Mouse (Mus musculus): Measurements from ENCODE around the gene Tekt1. TPM values are rescaled to one million over a fixed set of nuclear protein-coding genes. Genes with fewer than 3 reads are reported as not detected.

Gene Tekt1
- polyA plus RNA-seq, 2 experiments = not detected

DNA sequence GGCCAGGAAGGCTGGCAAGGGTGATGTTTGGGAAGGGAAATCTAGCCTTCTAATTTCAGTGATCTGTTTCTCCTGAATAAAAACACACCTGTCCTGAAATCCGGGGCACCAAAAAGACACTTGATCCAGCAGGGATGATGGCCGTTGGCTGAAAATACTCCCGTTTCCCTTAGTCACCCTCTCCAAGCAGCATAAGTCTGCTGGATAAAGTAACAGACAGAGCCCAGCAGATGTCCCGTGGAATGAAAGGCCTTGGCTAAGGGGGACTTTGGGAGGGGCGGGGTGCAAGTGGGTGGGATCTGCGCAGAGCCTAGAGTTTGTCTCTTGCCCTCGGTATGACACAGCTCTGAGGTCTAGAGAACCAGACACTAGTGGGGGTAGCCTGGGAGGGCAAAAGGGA is 16.0 kb upstream of the Tekt1 start:
- H3K4me3 ChIP-seq (ENCODE audit: insufficient read depth in 1 of 2, low read depth in 2 of 2, low read length in 2 of 2) = no peak overlapping the region
- no peaks in the 10 kb centered on the region for H3K4me1 ChIP-seq (replicated peaks; ENCODE audit: control insufficient read depth in 2 of 2, insufficient read depth in 2 of 2, low read length in 1 of 2)
- TF ChIP-seq EP300 (IDR thresholded peaks at IDR 0.05; ENCODE audit: low read depth) = no peak
- no peak for TF ChIP-seq CTCF (IDR thresholded peaks at IDR 0.05; ENCODE audit: low read depth)
- ATAC-seq (ENCODE audit: insufficient read depth) (no peak), DNase-seq (ENCODE audit: low read depth in 3 of 3, low spot score in 3 of 3) (no peak)
- H3K27ac ChIP-seq = no peak overlapping the region
- H3K36me3 ChIP-seq (replicated peaks; ENCODE audit: control insufficient read depth, insufficient read depth, low read depth) = no peaks in the 10 kb centered on the region
- 68% methylated on average over 7 of the region's 7 CpGs for WGBS (ENCODE audit: insufficient replicate concordance)
- no peaks in the 10 kb centered on the region for H3K27me3 ChIP-seq (ENCODE audit: control insufficient read depth, insufficient read depth, low read length)
- no peak overlapping the region for H3K9ac ChIP-seq (replicated peaks)
- no peak overlapping the region for H3K4me2 ChIP-seq (ENCODE audit: low read depth)
- H3K9me3 ChIP-seq (ENCODE audit: control insufficient read depth, low read length) = no peaks in the 10 kb centered on the region

DNA sequence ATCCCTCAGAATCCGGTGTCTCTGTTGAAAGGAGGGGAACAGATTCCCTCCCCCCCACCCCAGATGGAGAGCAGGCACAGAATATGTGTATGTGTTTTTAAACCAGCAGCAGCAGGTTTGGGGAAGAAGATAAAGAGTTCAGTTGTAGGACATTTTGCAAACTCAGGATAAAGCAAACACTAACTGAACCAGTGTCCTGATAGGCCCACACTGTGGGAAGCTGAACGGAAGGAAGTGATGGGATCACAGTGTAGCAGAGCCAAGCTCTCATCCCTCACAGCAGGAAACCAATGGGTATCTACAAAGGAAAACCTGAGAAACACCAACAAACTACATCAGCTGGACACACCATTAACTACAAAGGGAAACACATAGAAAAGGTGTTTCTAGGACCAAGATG is 14.3 kb upstream of the Tekt1 start:
- DNase-seq (ENCODE audit: low read depth in 3 of 3, low spot score in 3 of 3) (no peak), ATAC-seq (ENCODE audit: insufficient read depth) (no peak)
- 50% methylated on average over 2 of the region's 2 CpGs for WGBS (ENCODE audit: insufficient replicate concordance)
- Histone ChIP-seq H3K9ac (replicated peaks) (no peak overlapping the region), H3K4me2 (ENCODE audit: low read depth) (no peak overlapping the region), H3K36me3 (replicated peaks; ENCODE audit: control insufficient read depth, insufficient read depth, low read depth) (no peaks in the 10 kb centered on the region), H3K9me3 (ENCODE audit: control insufficient read depth, low read length) (no peaks in the 10 kb centered on the region), H3K27me3 (ENCODE audit: control insufficient read depth, insufficient read depth, low read length) (no peaks in the 10 kb centered on the region), H3K27ac (no peak overlapping the region), H3K4me3 (ENCODE audit: insufficient read depth in 1 of 2, low read depth in 2 of 2, low read length in 2 of 2) (no peak overlapping the region), H3K4me1 (replicated peaks; ENCODE audit: control insufficient read depth in 2 of 2, insufficient read depth in 2 of 2, low read length in 1 of 2) (no peaks in the 10 kb centered on the region)
- TF ChIP-seq EP300 (IDR thresholded peaks at IDR 0.05; ENCODE audit: low read depth) = no peak
- no peak for TF ChIP-seq CTCF (IDR thresholded peaks at IDR 0.05; ENCODE audit: low read depth)

GRCm38 (mm10) chr11:72369904-72370672 is 7.8 kb upstream of the Tekt1 start:
- WGBS (ENCODE audit: insufficient replicate concordance) = 20% methylated on average over 12 of the region's 12 CpGs
- Histone ChIP-seq H3K9me3 (ENCODE audit: control insufficient read depth, low read length) (no peaks in the 10 kb centered on the region), H3K4me3 (ENCODE audit: insufficient read depth in 1 of 2, low read depth in 2 of 2, low read length in 2 of 2) (no peak overlapping the region), H3K4me1 (replicated peaks; ENCODE audit: control insufficient read depth in 2 of 2, insufficient read depth in 2 of 2, low read length in 1 of 2) (no peaks in the 10 kb centered on the region), H3K36me3 (replicated peaks; ENCODE audit: control insufficient read depth, insufficient read depth, low read depth) (no peaks in the 10 kb centered on the region), H3K4me2 (ENCODE audit: low read depth) (no peak overlapping the region), H3K9ac (replicated peaks) (no peak overlapping the region), H3K27ac (no peak overlapping the region), H3K27me3 (ENCODE audit: control insufficient read depth, insufficient read depth, low read length) (no peaks in the 10 kb centered on the region; the same call in 1 of the 2 replicates)
- no peak for ATAC-seq (ENCODE audit: insufficient read depth)
- no peak for DNase-seq (ENCODE audit: low read depth in 3 of 3, low spot score in 3 of 3)
- peak; percentile 7; the same call in 1 of the 2 replicates for TF ChIP-seq CTCF (IDR thresholded peaks at IDR 0.05; ENCODE audit: low read depth)
- TF ChIP-seq EP300 (IDR thresholded peaks at IDR 0.05; ENCODE audit: low read depth) = no peak

DNA sequence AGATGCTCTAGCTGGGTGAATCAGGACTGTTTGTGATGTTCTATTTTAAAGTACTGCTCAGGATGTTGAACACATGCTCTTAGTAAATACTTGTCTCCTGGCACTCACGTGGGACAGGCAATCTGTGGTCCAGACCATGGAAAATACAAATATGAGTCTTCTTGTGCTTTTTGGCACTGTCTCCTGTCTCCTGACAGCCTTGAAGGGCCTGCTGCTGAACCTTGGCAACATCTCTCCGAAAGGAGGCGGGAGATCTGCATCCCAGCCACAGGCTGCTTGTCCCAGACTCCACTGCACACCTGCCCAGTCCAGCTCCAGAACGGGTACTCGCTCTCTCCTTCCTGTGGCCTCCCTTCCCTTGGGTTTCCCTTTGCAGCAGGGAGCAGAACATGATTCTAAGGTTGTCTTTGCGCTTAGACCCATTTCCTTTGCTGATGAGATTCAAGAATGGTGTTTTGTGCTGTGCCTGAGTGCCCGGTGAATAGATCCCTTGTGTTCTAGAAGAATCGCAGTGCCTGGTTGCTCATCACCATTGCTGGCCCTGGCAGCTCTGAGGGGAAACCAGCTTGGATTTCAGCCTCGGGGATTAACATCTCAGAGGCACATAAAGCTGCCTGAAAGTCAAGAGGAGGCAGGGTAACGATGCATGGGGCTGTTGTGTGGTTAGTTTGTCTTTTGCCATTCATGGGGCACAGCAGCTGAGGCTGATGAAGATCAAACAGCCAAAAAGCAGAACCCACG is 5.9 kb upstream of the Tekt1 start:
- 49% methylated on average over 11 of the region's 11 CpGs for WGBS (ENCODE audit: insufficient replicate concordance)
- DNase-seq (ENCODE audit: low read depth in 3 of 3, low spot score in 3 of 3) (no peak), ATAC-seq (ENCODE audit: insufficient read depth) (no peak)
- Histone ChIP-seq H3K27ac (no peak overlapping the region), H3K27me3 (ENCODE audit: control insufficient read depth, insufficient read depth, low read length) (no peaks in the 10 kb centered on the region; the same call in 1 of the 2 replicates), H3K9ac (replicated peaks) (no peak overlapping the region), H3K36me3 (replicated peaks; ENCODE audit: control insufficient read depth, insufficient read depth, low read depth) (no peaks in the 10 kb centered on the region), H3K9me3 (ENCODE audit: control insufficient read depth, low read length) (no peaks in the 10 kb centered on the region), H3K4me2 (ENCODE audit: low read depth) (no peak overlapping the region), H3K4me3 (ENCODE audit: insufficient read depth in 1 of 2, low read depth in 2 of 2, low read length in 2 of 2) (no peak overlapping the region), H3K4me1 (replicated peaks; ENCODE audit: control insufficient read depth in 2 of 2, insufficient read depth in 2 of 2, low read length in 1 of 2) (no peaks in the 10 kb centered on the region)
- TF ChIP-seq CTCF (IDR thresholded peaks at IDR 0.05; ENCODE audit: low read depth) (no peak), EP300 (IDR thresholded peaks at IDR 0.05; ENCODE audit: low read depth) (no peak)

GRCm38 (mm10) chr11:72366126-72366525 is 3.9 kb upstream of the Tekt1 start:
- ATAC-seq (ENCODE audit: insufficient read depth) (no peak), DNase-seq (ENCODE audit: low read depth in 3 of 3, low spot score in 3 of 3) (no peak)
- WGBS (ENCODE audit: insufficient replicate concordance) = 59% methylated on average over 9 of the region's 9 CpGs
- Histone ChIP-seq H3K4me2 (ENCODE audit: low read depth) (no peak overlapping the region), H3K36me3 (replicated peaks; ENCODE audit: control insufficient read depth, insufficient read depth, low read depth) (no peaks in the 10 kb centered on the region), H3K9me3 (ENCODE audit: control insufficient read depth, low read length) (no peaks in the 10 kb centered on the region), H3K9ac (replicated peaks) (no peak overlapping the region), H3K4me1 (replicated peaks; ENCODE audit: control insufficient read depth in 2 of 2, insufficient read depth in 2 of 2, low read length in 1 of 2) (no peaks in the 10 kb centered on the region), H3K27ac (no peak overlapping the region), H3K27me3 (ENCODE audit: control insufficient read depth, insufficient read depth, low read length) (peaks cover 4% of the 10 kb centered on the region; the same call in 1 of the 2 replicates), H3K4me3 (ENCODE audit: insufficient read depth in 1 of 2, low read depth in 2 of 2, low read length in 2 of 2) (no peak overlapping the region)
- no peak for TF ChIP-seq EP300 (IDR thresholded peaks at IDR 0.05; ENCODE audit: low read depth)
- TF ChIP-seq CTCF (IDR thresholded peaks at IDR 0.05; ENCODE audit: low read depth) = no peak

Measured in liver, embryonic 14.5 days (tissue).